Mouse (Mus musculus): Measurements from ENCODE around the gene Trim31.

DNA sequence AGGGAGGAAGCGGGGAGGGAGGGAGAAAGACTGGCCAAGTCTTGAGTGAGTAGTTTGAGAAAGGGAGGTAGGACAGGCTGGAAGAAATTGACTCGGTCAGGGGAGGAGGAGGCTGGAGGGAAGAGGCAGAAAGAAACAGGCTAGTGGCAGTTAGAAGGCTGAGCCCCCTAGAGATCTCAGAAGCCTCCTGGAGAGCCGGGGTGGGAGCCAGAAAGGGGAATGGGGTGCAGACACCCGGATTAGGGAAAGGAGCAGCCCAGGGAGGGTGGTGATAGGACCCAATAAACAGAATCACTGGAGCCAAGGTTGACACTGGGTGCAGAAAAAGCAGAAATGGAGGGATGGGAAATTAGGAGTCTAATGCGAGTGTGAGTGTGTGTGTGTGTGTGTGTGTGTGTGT lies 45.8 kb downstream of the Trim31 start:
- TF ChIP-seq CTCF (IDR thresholded peaks at IDR 0.05; ENCODE audit: borderline replicate concordance, insufficient read depth, low read length) (no peak), POLR2A (IDR thresholded peaks at IDR 0.05; ENCODE audit: low read depth, low read length) (no peak)

Measured in embryonic fibroblast, embryonic 13.5 days (primary cell).